Comparison of ENCODE assay signal across 10 mouse cellular contexts in the genomic region with DNA sequence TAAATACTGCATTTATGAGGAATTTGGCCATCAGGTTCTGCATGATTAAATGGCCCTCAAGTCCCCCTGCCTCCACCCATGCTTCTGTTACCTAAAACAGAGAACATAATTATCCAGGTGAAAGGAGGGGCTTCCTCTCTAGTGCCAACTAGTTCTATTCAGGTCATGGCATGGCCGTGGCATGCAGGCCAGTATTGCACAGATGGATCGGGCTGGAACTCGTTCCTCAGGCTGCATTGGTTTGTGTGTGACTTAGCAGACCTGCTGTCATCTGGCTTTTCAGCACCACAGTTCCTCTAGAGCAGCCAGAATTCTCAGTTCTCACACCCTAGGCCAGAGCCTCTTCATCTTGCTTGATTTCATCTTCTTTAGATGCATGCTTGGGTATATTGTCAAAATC.
DNase-seq lines count a peak whose midpoint lies in the region; ATAC-seq and TF ChIP-seq lines count a peak whose summit lies in the region.
"Had no signal": no experiment of that assay in that cellular context is flagged by ENCODE, and none has a peak within 500 bp of the region (broad histone marks: within the 10 kb centered on the region; RNA-seq: fewer than 3 reads in every experiment).

No protein-coding gene starts in this region.

- ATAC-seq in lung, embryonic 14.5 days (ENCODE audit: insufficient read depth) = no peak
- ATAC-seq in neural tube, embryonic 14.5 days (ENCODE audit: low read depth) = no peak
- ATAC-seq in liver, embryonic 11.5 days (replicated peaks; ENCODE audit: low FRiP score) = no peak
- no peak for ATAC-seq in frontal cortex, adult (ENCODE audit: low TSS enrichment)
- ATAC-seq: liver, embryonic 12.5 days had no signal

- DNase-seq in heart, adult 18-20 months = peak; percentile 9 to 41
- no peak for DNase-seq in heart, adult 9 months (ENCODE audit: low spot score in 2 of 2)
- no peak for DNase-seq in lung, embryonic 14.5 days
- DNase-seq in lung, adult 2 months = no peak
- DNase-seq in cerebellum, postnatal 14 days = peak; percentile 79
- DNase-seq in liver, embryonic 11.5 days (ENCODE audit: low spot score) = no peak
- DNase-seq: spleen, adult 18-20 months had no signal

- no peak overlapping the region for H3K4me3 ChIP-seq in lung, embryonic 14.5 days (ENCODE audit: low read depth, low read length)
- H3K4me3 ChIP-seq in lung, adult 2 months (replicated peaks; ENCODE audit: extremely low read depth, low read depth, low read length) = no peak overlapping the region
- H3K4me3 ChIP-seq in neural tube, embryonic 14.5 days (ENCODE audit: low read depth, low read length) = no peak overlapping the region
- H3K4me3 ChIP-seq in liver, embryonic 11.5 days (ENCODE audit: low read depth, low read length) = no peak overlapping the region
- H3K4me3 ChIP-seq: liver, embryonic 12.5 days had no signal

- TF ChIP-seq CTCF in lung, embryonic 14.5 days (IDR thresholded peaks at IDR 0.05; ENCODE audit: low read depth) = no peak
- no peak for TF ChIP-seq CTCF in lung, adult 2 months (IDR thresholded peaks at IDR 0.05; ENCODE audit: insufficient read depth, low read length)

- H3K9ac ChIP-seq in lung, embryonic 14.5 days = no peak overlapping the region
- H3K9ac ChIP-seq in neural tube, embryonic 14.5 days (replicated peaks; ENCODE audit: low read depth, low read length) = no peak overlapping the region
- H3K9ac ChIP-seq in liver, embryonic 11.5 days (ENCODE audit: low read depth, low read length) = no peak overlapping the region
- H3K9ac ChIP-seq: liver, embryonic 12.5 days had no signal

- no peaks in the 10 kb centered on the region for H3K36me3 ChIP-seq in lung, embryonic 14.5 days (ENCODE audit: insufficient read depth)
- H3K36me3 ChIP-seq in neural tube, embryonic 14.5 days (ENCODE audit: control insufficient read depth, insufficient read depth, low read length) = no peaks in the 10 kb centered on the region
- no peaks in the 10 kb centered on the region for H3K36me3 ChIP-seq in liver, embryonic 11.5 days (ENCODE audit: control insufficient read depth, insufficient read depth, low read length)
- H3K36me3 ChIP-seq: liver, embryonic 12.5 days had no signal

- no peaks in the 10 kb centered on the region for H3K27me3 ChIP-seq in lung, embryonic 14.5 days (ENCODE audit: insufficient read depth, low read length)
- no peaks in the 10 kb centered on the region for H3K27me3 ChIP-seq in neural tube, embryonic 14.5 days (ENCODE audit: control insufficient read depth, insufficient read depth, low read length)
- no peaks in the 10 kb centered on the region for H3K27me3 ChIP-seq in liver, embryonic 11.5 days (replicated peaks; ENCODE audit: control insufficient read depth, insufficient read depth, low read length)
- H3K27me3 ChIP-seq: liver, embryonic 12.5 days had no signal

- peaks cover 28% of the 10 kb centered on the region for H3K4me1 ChIP-seq in lung, embryonic 14.5 days (ENCODE audit: insufficient read depth)
- H3K4me1 ChIP-seq in lung, adult 2 months (ENCODE audit: control insufficient read depth, insufficient read depth, low read length) = peaks cover 15% of the 10 kb centered on the region
- peaks cover 6% of the 10 kb centered on the region; the same call in 1 of the 2 replicates for H3K4me1 ChIP-seq in neural tube, embryonic 14.5 days (ENCODE audit: control insufficient read depth, insufficient read depth, low read length)
- no peaks in the 10 kb centered on the region for H3K4me1 ChIP-seq in liver, embryonic 11.5 days (replicated peaks; ENCODE audit: control insufficient read depth, insufficient read depth, low read length)
- H3K4me1 ChIP-seq: liver, embryonic 12.5 days had no signal

- no peaks in the 10 kb centered on the region for H3K9me3 ChIP-seq in lung, embryonic 14.5 days (ENCODE audit: low read depth, low read length)
- H3K9me3 ChIP-seq in neural tube, embryonic 14.5 days (ENCODE audit: control insufficient read depth, low read length) = no peaks in the 10 kb centered on the region
- no peaks in the 10 kb centered on the region for H3K9me3 ChIP-seq in liver, embryonic 11.5 days (ENCODE audit: control insufficient read depth, low read length)
- H3K9me3 ChIP-seq: liver, embryonic 12.5 days had no signal

- peak overlapping the region; percentile 64 for H3K27ac ChIP-seq in lung, embryonic 14.5 days (ENCODE audit: low read depth)
- H3K27ac ChIP-seq in neural tube, embryonic 14.5 days (ENCODE audit: low read depth, low read length) = peak overlapping the region; percentile 62; the same call in 1 of the 2 replicates
- H3K27ac ChIP-seq in liver, embryonic 11.5 days (ENCODE audit: low read depth, low read length) = no peak overlapping the region
- H3K27ac ChIP-seq: liver, embryonic 12.5 days had no signal

- WGBS in lung, embryonic 14.5 days = 59% methylated on average over 3 of the region's 3 CpGs
- WGBS in lung, adult 2 months = 67% methylated on average over 3 of the region's 3 CpGs
- 89% methylated on average over 3 of the region's 3 CpGs for whole genome bisulfite sequencing in neural tube, embryonic 14.5 days
- 78% methylated on average over 3 of the region's 3 CpGs for WGBS in liver, embryonic 11.5 days

- no peak for TF ChIP-seq POLR2A in lung, adult 2 months (IDR thresholded peaks at IDR 0.05; ENCODE audit: borderline replicate concordance, extremely low read depth, low read depth, low read length)

- H3K4me2 ChIP-seq in lung, embryonic 14.5 days = no peak overlapping the region
- no peak overlapping the region for H3K4me2 ChIP-seq in neural tube, embryonic 14.5 days (ENCODE audit: low read depth, low read length)
- no peak overlapping the region for H3K4me2 ChIP-seq in liver, embryonic 11.5 days
- H3K4me2 ChIP-seq: liver, embryonic 12.5 days had no signal

Comparison
In these comparisons a context has a peak if more than half of its experiments do, and no peak if none do; other contexts are left out.
1. DNase-seq: peak in heart, adult 18-20 months (2 of 2) and cerebellum, postnatal 14 days (2 of 2); none in heart, adult 9 months (0 of 2), lung, embryonic 14.5 days (single experiment), lung, adult 2 months (single experiment) and liver, embryonic 11.5 days (single experiment).